Mouse (Mus musculus) spleen, adult 2 months (tissue): ENCODE results near the gene Nhsl2. TPM values are rescaled to one million over a fixed set of nuclear protein-coding genes. Genes with fewer than 3 reads are reported as not detected.
"Not testable (repeated sequence)": the region's sequence is repeated elsewhere in the genome, so short reads cannot be mapped to it uniquely, and the experiment has no call there.

Experiments
- DNase-seq, 2 experiments: peaks; one replicate each; pipeline versions ENCODE4 v3.0.0 to v3.0.0-alpha.2; 2012 to 2021; ENCODE audit warnings: low spot score in 2 of 2, low read depth in 1 of 2
- H3K27ac ChIP-seq: fragments of 200-500 bp; 2 replicates; pipeline ENCODE4 v1.5.1; 2012; ENCODE audit warnings: low read length, inconsistent platforms; ENCODE audit not compliant: insufficient read depth
- H3K27me3 ChIP-seq: fragments of 200-500 bp; 2 replicates; pipeline ENCODE4 v1.6.1; 2012; ENCODE audit warnings: mild to moderate bottlenecking, moderate library complexity, low read length, inconsistent platforms; ENCODE audit not compliant: control insufficient read depth, insufficient read depth
- H3K36me3 ChIP-seq: fragments of 200-500 bp; 2 replicates; pipeline ENCODE4 v1.6.1; 2012; ENCODE audit warnings: mild to moderate bottlenecking, low read length, inconsistent platforms; ENCODE audit not compliant: control insufficient read depth, insufficient read depth
- H3K4me1 ChIP-seq: fragments of 200-500 bp; 2 replicates; pipeline ENCODE4 v1.6.1; 2011; ENCODE audit warnings: inconsistent platforms; ENCODE audit not compliant: control insufficient read depth, insufficient read depth, insufficient read length
- H3K4me3 ChIP-seq: fragments of 200-500 bp; 2 replicates; pipeline ENCODE4 v1.5.1; 2011; ENCODE audit warnings: mild to moderate bottlenecking, inconsistent platforms; ENCODE audit not compliant: insufficient read depth, insufficient read length; ENCODE audit errors: extremely low read depth
- CTCF ChIP-seq: fragments of 200-500 bp; IDR thresholded peaks from 2 replicates; pipeline ENCODE4 v1.5.1; 2011; ENCODE audit warnings: mild to moderate bottlenecking, inconsistent platforms; ENCODE audit not compliant: insufficient read depth, insufficient read length, insufficient replicate concordance; ENCODE audit errors: extremely low read depth
- POLR2A ChIP-seq: fragments of 200-500 bp; IDR thresholded peaks from 2 replicates; pipeline ENCODE4 v1.6.1; 2011; ENCODE audit warnings: low read depth, low read length, inconsistent platforms
- WGBS: fragments of 180-500 bp; shearing (Covaris S2); methylation state at CpG from one replicate; pipeline ENCODE4 v1.1.7; 2018; 5-methylcytosine and 5-hydroxymethylcytosine counted together
- polyA plus RNA-seq: library from polyadenylated mRNA; depleted of rRNA; stranded (reverse); fragments of >200 nt; gene quantifications from 2 replicates; pipeline ENCODE4 v1.2.3, GENCODE M21; 2012

Gene Nhsl2
- polyA plus RNA-seq, 1 experiment = 1.2 TPM

DNA sequence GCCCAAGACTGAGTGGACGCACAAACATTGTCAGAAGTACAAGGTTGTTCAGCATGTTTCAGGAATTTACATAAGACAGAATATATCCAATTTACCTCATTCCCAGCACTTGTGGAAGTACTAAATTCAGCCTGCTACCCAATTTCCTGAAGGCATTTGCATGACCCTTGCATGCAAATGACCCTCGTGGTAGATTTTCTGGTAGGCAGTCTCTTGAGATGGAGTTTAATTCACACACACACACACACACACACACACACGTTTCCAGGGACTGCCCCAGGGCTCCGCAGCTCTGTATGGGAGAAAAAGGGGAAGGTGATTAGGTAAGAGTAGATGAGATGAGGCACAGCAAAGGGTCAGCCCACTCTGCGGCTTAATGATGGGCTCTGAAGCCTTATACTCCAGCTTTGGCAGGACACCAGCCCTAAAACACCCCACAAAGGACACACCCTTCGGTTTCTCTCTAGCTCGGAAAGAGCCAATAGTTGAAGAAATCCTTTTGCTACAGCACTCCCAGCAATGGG lies 245.3 kb downstream of the Nhsl2 start:
- peak in 1 of 2 experiments; percentile 4 for DNase-seq
- no peak for TF ChIP-seq POLR2A
- Histone ChIP-seq H3K36me3 (no peaks in the 10 kb centered on the region), H3K4me1 (no peaks in the 10 kb centered on the region), H3K27me3 (no peaks in the 10 kb centered on the region), H3K4me3 (no peak overlapping the region), H3K27ac (no peak overlapping the region)
- WGBS = 53% methylated on average over 7 of the region's 7 CpGs

DNA sequence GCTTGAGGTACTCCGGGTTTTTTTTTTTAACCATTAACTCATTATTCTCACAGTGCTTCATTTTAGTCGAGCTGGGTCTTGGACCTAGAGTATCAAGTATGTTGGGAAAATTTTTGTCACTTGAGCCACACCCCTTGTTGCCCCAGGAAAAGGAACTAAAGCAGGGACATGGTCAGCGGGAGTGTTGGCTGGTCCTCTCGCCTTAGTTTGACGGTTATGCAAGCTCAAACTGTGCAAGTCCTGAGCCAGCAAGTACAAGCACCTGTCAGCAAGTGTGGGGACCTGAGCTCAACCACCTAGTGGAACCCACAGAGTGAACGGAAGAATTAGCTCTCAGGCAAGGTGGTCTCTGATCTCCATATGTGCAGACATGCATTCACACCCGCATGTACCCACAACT lies 252.7 kb downstream of the Nhsl2 start:
- no peaks in the 10 kb centered on the region for H3K4me1 ChIP-seq
- no peaks in the 10 kb centered on the region for H3K27me3 ChIP-seq
- 52% methylated on average over 7 of the region's 7 CpGs for WGBS
- H3K4me3 ChIP-seq = no peak overlapping the region
- no peak overlapping the region for H3K27ac ChIP-seq
- no peaks in the 10 kb centered on the region for H3K36me3 ChIP-seq
- no peak for TF ChIP-seq POLR2A
- no peak for TF ChIP-seq CTCF
- no peak for DNase-seq

DNA sequence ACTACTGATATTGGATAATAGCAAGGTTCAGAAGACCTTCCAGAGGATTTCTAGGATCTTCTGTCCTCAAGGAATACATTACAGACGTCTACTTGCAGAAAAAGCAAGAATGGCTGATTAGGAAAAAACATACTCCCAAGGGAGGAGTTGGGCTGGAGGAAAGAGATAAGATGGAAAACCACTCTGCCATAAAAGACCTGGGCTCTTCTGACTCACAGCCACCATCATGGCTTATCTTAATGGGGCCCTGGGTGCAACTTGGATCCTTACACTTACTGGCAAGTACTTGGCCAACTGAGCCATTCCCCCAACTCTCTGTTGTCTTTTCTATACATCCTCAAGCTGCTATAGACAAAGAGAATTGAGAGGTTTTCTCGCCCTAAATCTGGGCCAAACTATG lies 254.6 kb downstream of the Nhsl2 start:
- DNase-seq = not testable (repeated sequence)
- WGBS = 65% methylated on average over 2 of the region's 2 CpGs

DNA sequence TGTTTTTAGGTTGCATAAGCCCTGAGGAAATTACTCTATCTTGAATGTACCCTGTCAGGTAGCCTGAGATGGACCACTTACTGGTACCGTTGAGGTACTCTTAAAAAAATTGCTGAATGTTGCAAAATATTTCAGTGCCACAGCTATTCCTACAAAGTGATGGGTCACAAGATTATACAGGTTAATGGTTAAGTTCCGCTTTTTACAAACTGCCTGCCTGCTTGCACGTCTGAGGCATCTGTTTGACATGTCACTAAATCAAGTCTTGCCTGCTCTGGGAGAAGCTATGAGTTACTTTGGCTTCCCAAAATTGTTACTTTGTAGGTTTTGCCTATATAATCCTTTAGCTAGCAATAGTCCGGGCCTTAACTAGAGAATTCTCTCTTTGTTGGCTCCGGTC lies 260.2 kb downstream of the Nhsl2 start:
- H3K36me3 ChIP-seq, DNase-seq, H3K4me1 ChIP-seq, H3K27me3 ChIP-seq, H3K27ac ChIP-seq, H3K4me3 ChIP-seq: not testable (repeated sequence)
- 52% methylated on average over 5 of the region's 5 CpGs for WGBS

More for the DNA sequence above, 254.6 kb downstream of the Nhsl2 start:
- not testable (repeated sequence) for H3K4me1 ChIP-seq, H3K4me3 ChIP-seq, H3K27me3 ChIP-seq, H3K36me3 ChIP-seq, H3K27ac ChIP-seq

DNA sequence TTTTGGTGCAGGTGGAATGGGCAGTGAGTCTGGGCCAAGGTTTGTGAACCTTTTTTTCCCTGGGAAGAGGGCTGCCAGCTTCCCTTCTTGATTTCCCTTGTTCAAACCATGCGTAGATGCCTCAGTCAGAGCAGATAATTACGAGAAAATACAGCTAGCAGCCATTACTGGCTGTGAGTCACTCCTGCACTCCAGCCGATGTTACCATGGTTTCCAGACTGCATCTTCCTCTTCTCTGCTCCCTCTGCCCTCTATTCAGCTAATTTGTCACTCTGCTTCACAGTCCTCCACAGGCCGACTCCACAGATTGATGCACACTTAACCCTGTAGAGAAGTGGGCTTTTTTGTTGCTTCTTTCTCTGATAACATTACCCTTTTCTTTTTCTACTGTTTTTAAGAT lies 266.5 kb downstream of the Nhsl2 start:
- DNase-seq = no peak
- 35% methylated on average over 4 of the region's 4 CpGs for WGBS

DNA sequence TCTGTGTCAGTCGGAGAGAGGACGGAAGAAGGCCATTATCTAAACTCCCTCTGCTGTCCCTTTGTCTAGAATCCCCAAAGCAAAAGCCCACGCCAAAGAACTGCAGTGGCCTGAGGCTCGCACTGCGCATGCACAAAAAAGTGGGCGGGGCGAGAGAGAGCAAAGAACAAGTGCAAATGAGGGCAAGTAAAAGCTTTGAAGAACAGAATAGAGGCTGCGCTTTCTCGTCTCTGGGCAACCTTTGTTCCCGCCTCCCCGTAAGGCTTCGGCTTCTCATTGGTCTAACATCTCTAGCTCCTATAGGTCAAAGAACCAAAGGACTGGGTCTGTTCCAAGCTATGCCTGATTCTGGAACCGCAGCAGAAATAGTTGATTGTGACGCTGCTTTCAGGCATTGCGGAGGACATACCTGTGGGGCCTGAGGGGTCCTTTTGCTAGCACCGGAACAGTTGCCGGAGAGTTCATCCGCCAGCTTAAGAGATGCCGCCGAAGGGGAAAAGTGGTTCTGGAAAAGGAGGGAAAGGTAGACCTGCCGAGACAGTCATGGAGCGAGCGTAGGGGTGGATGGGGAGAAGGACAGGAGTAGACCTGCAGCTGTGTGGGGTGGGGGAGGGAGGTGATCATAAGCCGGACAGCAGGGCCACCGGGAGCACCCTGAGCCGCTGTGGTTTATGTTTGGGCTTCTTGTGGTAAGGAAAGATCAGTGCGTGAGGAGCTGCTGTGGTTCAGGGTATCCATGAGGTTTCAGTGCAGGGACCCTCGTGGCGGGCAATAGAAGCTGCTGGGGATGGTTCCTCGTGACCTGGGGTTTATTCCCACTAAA lies 270.1 kb downstream of the Nhsl2 start, which contains the start of gene Pin4:
Pin4 (plus strand) TSS at position 406 of the 823 bp plus-strand sequence.
- no peaks in the 10 kb centered on the region for H3K27me3 ChIP-seq
- peak; percentile 90 to 94 for DNase-seq
- 21% methylated on average over 30 of the region's 30 CpGs for WGBS
- H3K27ac ChIP-seq = 0 out of 2 replicates have a peak within 1 kb of the TSS, but pooled peaks have one; percentile 15
- no peak for TF ChIP-seq POLR2A
- TF ChIP-seq CTCF = no peak
- H3K4me3 ChIP-seq = peak within 1 kb of the TSS; percentile 90
- H3K36me3 ChIP-seq = no peaks in the 10 kb centered on the region; the same call in 1 of the 2 replicates
- no peaks in the 10 kb centered on the region for H3K4me1 ChIP-seq

More for the DNA sequence above, 266.5 kb downstream of the Nhsl2 start:
- Histone ChIP-seq H3K27ac (no peak overlapping the region), H3K4me1 (no peaks in the 10 kb centered on the region), H3K27me3 (no peaks in the 10 kb centered on the region), H3K4me3 (no peak overlapping the region), H3K36me3 (no peaks in the 10 kb centered on the region)
- TF ChIP-seq CTCF (no peak), POLR2A (no peak)

DNA sequence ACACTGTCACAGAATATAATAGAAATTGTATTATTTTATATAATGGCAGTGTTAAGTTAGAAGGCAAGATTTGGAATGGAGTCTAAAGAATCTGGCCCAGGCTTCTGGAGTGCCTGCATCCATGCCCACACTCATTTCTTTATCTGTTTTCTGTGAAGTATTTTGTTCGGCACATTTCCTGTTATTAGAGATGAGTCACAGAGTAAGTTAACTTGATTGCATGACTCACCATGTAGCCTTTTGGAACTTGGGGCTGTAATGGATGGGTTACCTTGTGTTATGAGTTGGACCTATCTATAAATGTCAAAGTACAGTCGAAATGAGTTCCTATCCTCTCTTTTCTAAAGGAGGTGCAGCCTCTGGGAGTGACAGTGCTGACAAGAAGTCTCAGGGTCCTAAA lies 272.1 kb downstream of the Nhsl2 start:
- DNase-seq = no peak
- no peak overlapping the region for H3K27ac ChIP-seq
- no peak for TF ChIP-seq CTCF
- TF ChIP-seq POLR2A = no peak
- peaks cover 2% of the 10 kb centered on the region; the same call in 1 of the 2 replicates for H3K36me3 ChIP-seq
- H3K4me1 ChIP-seq = no peaks in the 10 kb centered on the region
- no peaks in the 10 kb centered on the region for H3K27me3 ChIP-seq
- no peak overlapping the region for H3K4me3 ChIP-seq
- 77% methylated on average over 2 of the region's 2 CpGs for WGBS
